Mouse (Mus musculus) megakaryocyte, embryonic 14.5 days (primary cell): ENCODE data around the gene Myo1a.

Source experiments
- FLI1 ChIP-seq: IDR thresholded peaks from 2 replicates; pipeline ENCODE4 v1.6.1; 2012; ENCODE audit warnings: low read length, inconsistent platforms, mixed read lengths
- GATA1 ChIP-seq: IDR thresholded peaks from 3 replicates; pipeline ENCODE4 v1.6.1; 2012; ENCODE audit warnings: mixed read lengths, low read length, inconsistent platforms, borderline replicate concordance

GRCm38 (mm10) chr10:127739661-127740161, 34.7 kb downstream of the Myo1a start:
- TF ChIP-seq GATA1: no peak
- TF ChIP-seq FLI1: no peak
